Mouse (Mus musculus) limb, embryonic 14.5 days (tissue): Measurements from ENCODE around the gene Stx17. TPM values are rescaled to one million over a fixed set of nuclear protein-coding genes. Genes with fewer than 3 reads are reported as not detected.

ENCODE experiments used
- ATAC-seq: fragments of 200-750 bp; cut with Nextera tagmentation; 2 replicates; pipeline ENCODE4 v1.8.0; 2017; ENCODE audit warnings: low read depth, moderate number of reproducible peaks, moderate TSS enrichment; ENCODE audit not compliant: low FRiP score
- DNase-seq: peaks from one replicate; pipeline ENCODE4 v3.0.0-alpha.2; 2015; ENCODE audit warnings: low spot score
- H3K27ac ChIP-seq: fragments of 300-500 bp; sonication (generic); replicated peaks from 2 replicates; pipeline ENCODE4 v1.5.1; 2014; ENCODE audit warnings: low read depth, mild to moderate bottlenecking, low read length, moderate library complexity, mixed read lengths
- H3K27me3 ChIP-seq: fragments of 300-500 bp; sonication (generic); 2 replicates; pipeline ENCODE4 v1.6.1; 2014; ENCODE audit warnings: low read length, mixed read lengths; ENCODE audit not compliant: control insufficient read depth, insufficient read depth
- H3K36me3 ChIP-seq: fragments of 300-500 bp; sonication (generic); 2 replicates; pipeline ENCODE4 v1.6.1; 2014; ENCODE audit warnings: mild to moderate bottlenecking, low read length, moderate library complexity, mixed read lengths; ENCODE audit not compliant: control insufficient read depth, insufficient read depth
- H3K4me1 ChIP-seq: fragments of 300-500 bp; sonication (generic); 2 replicates; pipeline ENCODE4 v1.6.1; 2014; ENCODE audit warnings: antibody characterized with exemption, low read length, mixed read lengths; ENCODE audit not compliant: control insufficient read depth, insufficient read depth
- H3K4me2 ChIP-seq: fragments of 300-500 bp; sonication (generic); replicated peaks from 2 replicates; pipeline ENCODE4 v1.6.1; 2014; ENCODE audit warnings: low read depth, mild to moderate bottlenecking, low read length, moderate library complexity; ENCODE audit not compliant: severe bottlenecking
- H3K4me3 ChIP-seq: fragments of 300-500 bp; sonication (generic); replicated peaks from 2 replicates; pipeline ENCODE4 v1.5.1; 2014; ENCODE audit warnings: low read length
- H3K9ac ChIP-seq: fragments of 300-500 bp; sonication (generic); 2 replicates; pipeline ENCODE4 v1.6.1; 2014; ENCODE audit warnings: mild to moderate bottlenecking, low read depth, low read length, moderate library complexity; ENCODE audit not compliant: severe bottlenecking
- H3K9me3 ChIP-seq: fragments of 300-500 bp; sonication (generic); 2 replicates; pipeline ENCODE4 v1.6.1; 2016; ENCODE audit warnings: low read length; ENCODE audit not compliant: control insufficient read depth
- POLR2A ChIP-seq: fragments of 200-500 bp; IDR thresholded peaks from 2 replicates; pipeline ENCODE4 v1.8.0; 2012; ENCODE audit warnings: inconsistent platforms, mild to moderate bottlenecking, moderate library complexity, borderline replicate concordance; ENCODE audit not compliant: insufficient read depth, insufficient read length; ENCODE audit errors: extremely low read depth
- WGBS: fragments of 180-500 bp; shearing (Covaris S2); extraction: QIAGEN DNeasy Blood & Tissue Kit; methylation state at CpG from one replicate; pipeline ENCODE4 v1.1.7; 2014; 5-methylcytosine and 5-hydroxymethylcytosine counted together
- microRNA counts: library from miRNA; unstranded; fragments of <30 nt; microRNA quantifications from one replicate; lab custom pipeline; 2016
- microRNA-seq: library from miRNA; unstranded; fragments of <30 nt; microRNA quantifications from one replicate; pipeline ENCODE4, GENCODE M21; 2016
- polyA plus RNA-seq, 2 experiments: library from polyadenylated mRNA; depleted of rRNA in 1 of 2; stranded (reverse) in 1 of 2; unstranded in 1 of 2; fragments of >200 nt; fragmentation: Nextera tagmentation in 1 of 2; extraction: Ambion mirVana in 1 of 2; gene quantifications; 2 replicates each; pipeline versions ENCODE4 v1.2.1 to v1.2.3; 2012 to 2014

Stx17 gene
- polyA plus RNA-seq, 2 experiments, result 17.1 to 32.0 TPM

DNA sequence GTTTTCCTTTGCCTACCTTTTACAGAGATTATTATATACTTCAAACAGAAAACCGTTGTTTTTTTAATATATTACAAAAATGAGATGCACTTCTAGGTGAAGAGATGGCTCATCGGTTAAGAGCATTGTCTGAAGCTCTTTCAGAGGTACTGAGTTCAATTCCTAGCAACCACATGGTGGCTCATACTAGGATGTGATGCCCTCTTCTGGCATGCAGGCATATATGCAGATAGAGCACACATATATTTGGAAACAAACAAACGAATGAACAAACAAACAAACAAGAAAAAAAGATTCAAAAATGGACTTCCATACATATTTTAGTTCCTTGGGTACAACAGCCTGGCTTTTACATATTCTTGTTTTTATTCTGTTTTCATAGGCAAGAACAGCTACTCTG lies 73.2 kb downstream of the Stx17 start:
- Histone ChIP-seq H3K9me3 (no peaks in the 10 kb centered on the region), H3K4me1 (no peaks in the 10 kb centered on the region), H3K4me2 (no peak overlapping the region), H3K9ac (no peak overlapping the region), H3K4me3 (no peak overlapping the region), H3K27ac (no peak overlapping the region), H3K27me3 (no peaks in the 10 kb centered on the region), H3K36me3 (peaks cover 25% of the 10 kb centered on the region)
- ATAC-seq (no peak), DNase-seq (no peak)
- WGBS, result 90% methylated on average over 3 of the region's 3 CpGs
- no peak for TF ChIP-seq POLR2A

DNA sequence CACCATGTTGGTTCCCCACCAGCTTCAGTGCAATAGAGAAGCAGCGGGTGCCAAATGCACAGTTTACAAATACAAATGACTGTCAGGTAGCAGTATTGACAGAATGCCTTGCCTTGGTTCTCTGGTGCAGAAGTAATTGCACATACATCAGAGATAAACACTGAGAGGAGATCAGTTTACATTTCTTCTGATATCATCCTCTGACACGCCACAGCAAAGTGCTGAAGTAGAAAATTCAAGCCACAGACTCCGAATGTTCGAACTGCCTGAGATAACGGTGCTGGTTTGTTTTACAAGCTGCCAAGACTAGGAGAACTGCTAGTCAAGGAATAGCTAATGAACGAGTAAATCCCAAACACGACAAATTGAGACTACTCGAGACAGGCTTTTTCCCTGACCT lies 73.7 kb downstream of the Stx17 start:
- ATAC-seq, result no peak
- no peaks in the 10 kb centered on the region for H3K9me3 ChIP-seq
- 78% methylated on average over 8 of the region's 8 CpGs for WGBS

DNA sequence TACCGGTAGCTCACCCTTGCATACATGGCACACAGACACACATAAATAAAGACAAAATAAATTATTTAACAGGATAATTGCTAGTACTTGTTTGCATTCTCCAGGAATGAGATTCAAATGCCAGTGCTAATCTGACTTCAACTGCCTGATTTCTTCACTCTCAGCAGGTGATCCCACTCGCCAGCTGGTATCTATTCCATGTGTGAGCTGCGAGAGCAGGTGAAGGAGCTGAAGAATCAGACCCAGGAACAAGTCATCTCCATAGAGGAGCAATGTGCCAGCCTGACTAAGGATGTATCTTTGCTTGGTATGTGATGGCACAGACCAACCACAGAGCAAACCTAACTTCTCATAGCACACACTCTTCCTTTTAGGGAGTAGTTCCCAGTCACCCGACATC lies 78.8 kb downstream of the Stx17 start:
- no peaks in the 10 kb centered on the region for H3K9me3 ChIP-seq
- ATAC-seq, result no peak
- H3K9ac ChIP-seq, result no peak overlapping the region
- TF ChIP-seq POLR2A, result no peak
- no peaks in the 10 kb centered on the region for H3K4me1 ChIP-seq
- peaks cover 34% of the 10 kb centered on the region for H3K36me3 ChIP-seq
- no peak for DNase-seq
- no peak overlapping the region for H3K27ac ChIP-seq
- no peak overlapping the region for H3K4me3 ChIP-seq
- H3K27me3 ChIP-seq, result no peaks in the 10 kb centered on the region
- no peak overlapping the region for H3K4me2 ChIP-seq
- WGBS, result 95% methylated on average over 4 of the region's 4 CpGs

More for the DNA sequence above, 73.7 kb downstream of the Stx17 start:
- no peak overlapping the region for H3K27ac ChIP-seq
- H3K4me3 ChIP-seq, result no peak overlapping the region
- peaks cover 31% of the 10 kb centered on the region for H3K36me3 ChIP-seq
- no peak for DNase-seq
- no peaks in the 10 kb centered on the region for H3K4me1 ChIP-seq
- no peaks in the 10 kb centered on the region for H3K27me3 ChIP-seq
- no peak overlapping the region for H3K4me2 ChIP-seq
- TF ChIP-seq POLR2A, result no peak
- no peak overlapping the region for H3K9ac ChIP-seq

DNA sequence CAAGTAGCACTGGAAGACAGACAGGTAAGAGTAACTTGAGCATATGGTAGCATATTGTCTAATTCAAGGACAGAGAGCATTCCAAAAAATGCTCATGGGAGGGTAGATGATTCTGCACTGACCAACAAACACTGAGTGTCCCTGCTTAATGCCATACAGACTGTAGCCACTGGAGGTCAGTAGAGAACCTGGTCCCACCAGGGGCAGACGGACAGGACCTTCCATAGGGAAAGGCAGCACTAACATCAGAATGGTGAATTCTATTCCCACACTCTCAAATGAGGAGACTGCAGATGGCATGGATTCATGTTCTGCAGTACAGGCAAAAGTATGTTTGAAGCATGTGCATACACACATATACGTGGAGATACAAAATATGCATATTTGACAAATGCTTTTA lies 100.5 kb downstream of the Stx17 start:
- no peak overlapping the region for H3K4me3 ChIP-seq
- H3K4me2 ChIP-seq, result no peak overlapping the region
- H3K9ac ChIP-seq, result no peak overlapping the region
- DNase-seq, result peak; percentile 42
- H3K27ac ChIP-seq, result no peak overlapping the region
- no peaks in the 10 kb centered on the region for H3K36me3 ChIP-seq
- ATAC-seq, result no peak; the same call in 1 of the 2 replicates
- 32% methylated on average over 2 of the region's 2 CpGs for WGBS
- TF ChIP-seq POLR2A, result no peak
- no peaks in the 10 kb centered on the region for H3K4me1 ChIP-seq
- no peaks in the 10 kb centered on the region for H3K9me3 ChIP-seq
- no peaks in the 10 kb centered on the region for H3K27me3 ChIP-seq

DNA sequence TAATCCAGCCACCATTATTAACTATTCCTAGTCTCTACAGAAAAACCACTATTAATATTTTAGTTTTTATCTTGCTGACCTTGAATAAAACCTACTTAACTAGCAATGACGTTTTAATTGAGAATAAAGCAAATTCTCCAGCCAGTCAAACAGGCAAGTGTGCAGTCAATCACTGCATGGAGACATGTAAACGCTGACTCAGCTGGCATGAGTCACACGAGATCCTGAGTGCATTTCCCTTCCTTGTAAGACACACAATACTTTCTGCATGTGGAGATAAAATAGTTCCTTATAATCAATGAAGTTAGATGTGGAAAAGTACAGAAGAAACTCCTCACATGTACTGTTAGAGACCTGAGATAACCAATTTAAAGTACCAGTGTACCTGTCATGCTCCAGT lies 100.9 kb downstream of the Stx17 start:
- DNase-seq (no peak), ATAC-seq (no peak)
- Histone ChIP-seq H3K27ac (no peak overlapping the region), H3K36me3 (no peaks in the 10 kb centered on the region), H3K4me2 (no peak overlapping the region), H3K27me3 (no peaks in the 10 kb centered on the region), H3K9me3 (no peaks in the 10 kb centered on the region), H3K4me3 (no peak overlapping the region), H3K9ac (no peak overlapping the region), H3K4me1 (no peaks in the 10 kb centered on the region)
- no peak for TF ChIP-seq POLR2A
- WGBS, result 45% methylated on average over 3 of the region's 3 CpGs

DNA sequence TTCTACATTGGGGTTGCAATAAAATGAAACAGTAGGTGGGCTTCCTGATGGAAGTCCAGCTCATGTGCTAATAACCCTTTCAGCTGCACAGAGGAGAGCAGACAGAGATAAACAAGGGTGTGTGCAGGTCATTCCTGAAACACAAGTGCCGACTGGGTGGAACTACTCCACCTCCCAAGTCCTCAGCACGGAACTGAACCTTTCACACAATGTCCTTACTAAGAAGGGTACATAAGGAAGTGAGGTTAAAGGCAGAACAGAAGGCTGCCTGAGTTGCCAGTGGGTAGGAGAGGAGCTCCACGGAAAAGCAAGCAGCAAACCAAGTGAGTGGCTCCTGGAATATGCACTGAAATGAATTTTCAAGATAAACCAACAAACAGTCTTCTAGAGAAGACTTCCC lies 102.1 kb downstream of the Stx17 start:
- no peak for ATAC-seq
- Histone ChIP-seq H3K4me3 (no peak overlapping the region), H3K4me2 (no peak overlapping the region), H3K27me3 (no peaks in the 10 kb centered on the region), H3K36me3 (no peaks in the 10 kb centered on the region), H3K9ac (no peak overlapping the region), H3K9me3 (no peaks in the 10 kb centered on the region), H3K4me1 (no peaks in the 10 kb centered on the region), H3K27ac (no peak overlapping the region)
- 43% methylated on average over 3 of the region's 3 CpGs for WGBS
- DNase-seq, result no peak
- no peak for TF ChIP-seq POLR2A

MicroRNAs encoded within 50 kb of the gene (microRNA counts, 519-probe panel; counts per million panel counts)
- 1,729 counts per million, percentile 16 among the panel's probes with 10 or more counts for microRNA mmu-miR-1958 (lab: Ali Mortazavi, UCI)

Small RNAs within 50 kb of the gene (microRNA-seq; reads per million reads assigned to microRNA genes)
- gene Mir1958, result not detected

Other genes with a start within 250 kb of the Stx17 start
- 0.79 and 1.3 TPM in 2 replicates for gene Nr4a3, start 79.8 kb upstream of the Stx17 start, polyA plus RNA-seq (2012; rRNA removed)
- gene Nr4a3, start 79.8 kb upstream of the Stx17 start, polyA plus RNA-seq (2014; fragmentation: Nextera tagmentation; extraction: Ambion mirVana), result 0.44 and 0.59 TPM in 2 replicates
- gene Erp44, start 154.6 kb downstream of the Stx17 start, polyA plus RNA-seq (2012; rRNA removed), result 36.1 and 44.9 TPM in 2 replicates
- 84.6 TPM in 2 replicates for gene Erp44, start 154.6 kb downstream of the Stx17 start, polyA plus RNA-seq (2014; fragmentation: Nextera tagmentation; extraction: Ambion mirVana)
- 6.9 and 7.8 TPM in 2 replicates for gene Invs, start 154.8 kb downstream of the Stx17 start, polyA plus RNA-seq (2012; rRNA removed)
- gene Invs, start 154.8 kb downstream of the Stx17 start, polyA plus RNA-seq (2014; fragmentation: Nextera tagmentation; extraction: Ambion mirVana), result 6.5 and 8.5 TPM in 2 replicates